Mouse (Mus musculus) fat pad, adult 2 months (tissue): ENCODE results near the gene Ppp1r13b.

Source experiments
- DNase-seq: peaks from one replicate; pipeline ENCODE4 v3.0.0-alpha.2; 2011; ENCODE audit warnings: low read depth, low spot score; ENCODE audit errors: extremely low read depth

The Ppp1r13b gene

GRCm38 (mm10) chr12:111887005-111887404 lies 20.9 kb downstream of the Ppp1r13b start:
- DNase-seq: no peak

DNA sequence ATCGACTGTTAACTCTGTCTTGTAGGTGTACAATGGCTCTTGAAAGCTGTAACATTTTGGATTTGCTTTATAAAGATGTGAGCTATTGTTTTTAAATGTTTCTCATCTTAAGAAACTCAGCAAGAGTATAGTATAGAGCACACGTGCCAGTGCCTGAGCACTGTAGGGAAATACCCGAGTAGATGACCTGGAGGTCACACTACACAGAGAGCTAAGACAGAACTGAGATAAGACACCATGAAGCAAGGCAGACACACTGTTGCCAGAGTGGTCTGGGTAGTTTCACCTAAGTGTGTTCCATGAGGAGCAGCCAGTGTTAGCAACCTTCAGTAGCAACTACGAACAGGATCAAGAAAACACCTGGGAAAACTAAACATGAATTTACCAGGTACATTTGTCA lies 25.1 kb downstream of the Ppp1r13b start:
- DNase-seq: no peak

DNA sequence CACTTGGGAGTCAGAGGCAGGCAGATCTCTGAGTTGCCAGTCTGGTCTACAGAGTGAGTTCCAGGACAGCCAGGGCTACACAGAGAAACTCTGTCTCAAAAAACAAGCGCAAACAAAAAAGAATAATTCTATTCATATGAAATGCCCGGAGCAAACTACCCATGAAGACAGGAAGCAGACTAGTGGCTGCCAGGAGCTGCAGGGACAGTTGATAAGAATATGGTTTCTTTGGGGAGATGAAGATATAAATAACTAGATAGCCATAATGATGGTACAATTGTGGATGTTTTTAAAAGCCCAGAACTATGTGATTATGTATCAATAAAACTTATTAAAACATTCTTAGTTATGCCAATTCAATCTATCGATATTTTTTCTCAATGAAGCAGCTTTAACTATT lies 25.9 kb downstream of the Ppp1r13b start:
- DNase-seq: no peak

- DNase-seq: no peak
Observed at GRCm38 (mm10) chr12:111878213-111878612, 29.7 kb downstream of the Ppp1r13b start.

DNA sequence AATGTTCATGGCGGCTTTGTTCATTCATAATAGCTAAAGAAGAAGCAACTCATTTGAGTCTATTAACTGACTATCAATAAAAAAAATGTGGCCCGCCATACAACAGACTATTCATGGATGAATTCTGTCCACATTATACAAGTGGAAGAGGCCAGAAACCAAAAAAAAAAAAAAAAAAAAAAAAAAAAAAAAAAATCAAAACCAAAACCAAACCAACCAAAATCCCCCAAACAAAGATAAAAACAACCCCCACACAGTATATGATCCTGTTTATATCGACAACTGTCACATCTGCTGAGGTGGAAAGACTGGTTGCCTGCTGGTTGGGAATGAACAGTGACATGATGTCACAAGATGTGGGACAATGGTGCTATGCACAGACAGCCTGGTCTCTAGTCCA lies 32.4 kb downstream of the Ppp1r13b start:
- DNase-seq: no peak

DNA sequence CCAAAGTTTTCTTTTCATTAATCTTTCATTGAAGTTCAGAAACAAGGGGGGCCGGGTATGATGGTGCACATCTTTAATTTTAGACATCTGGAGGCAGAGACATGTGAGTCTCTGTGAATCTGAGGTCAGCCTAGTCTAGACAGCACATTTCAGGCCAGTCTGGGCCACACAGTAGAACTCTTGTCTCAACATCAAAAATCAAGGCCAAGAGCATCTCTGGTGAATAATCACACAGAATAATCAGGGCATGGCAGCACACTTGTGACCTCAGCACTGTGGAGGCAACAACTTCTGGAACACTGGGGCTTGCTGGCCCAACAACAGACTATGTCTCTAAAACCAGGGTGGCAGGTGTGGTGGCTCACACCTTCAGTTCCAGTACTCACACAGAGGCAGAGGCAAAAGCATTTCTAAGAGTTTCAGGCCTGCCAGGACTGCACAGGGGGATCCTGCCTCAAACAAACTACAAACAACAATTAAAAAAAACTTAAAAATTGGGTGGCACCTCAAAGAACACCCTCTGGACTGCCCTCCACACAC lies 33.2 kb downstream of the Ppp1r13b start:
- DNase-seq: no peak

- DNase-seq: no peak
Observed at GRCm38 (mm10) chr12:111872079-111872478, 35.8 kb downstream of the Ppp1r13b start.

- no peak for DNase-seq
Observed at GRCm38 (mm10) chr12:111870811-111871210, 37.1 kb downstream of the Ppp1r13b start.

GRCm38 (mm10) chr12:111869806-111870205 lies 38.1 kb downstream of the Ppp1r13b start:
- DNase-seq: no peak

DNA sequence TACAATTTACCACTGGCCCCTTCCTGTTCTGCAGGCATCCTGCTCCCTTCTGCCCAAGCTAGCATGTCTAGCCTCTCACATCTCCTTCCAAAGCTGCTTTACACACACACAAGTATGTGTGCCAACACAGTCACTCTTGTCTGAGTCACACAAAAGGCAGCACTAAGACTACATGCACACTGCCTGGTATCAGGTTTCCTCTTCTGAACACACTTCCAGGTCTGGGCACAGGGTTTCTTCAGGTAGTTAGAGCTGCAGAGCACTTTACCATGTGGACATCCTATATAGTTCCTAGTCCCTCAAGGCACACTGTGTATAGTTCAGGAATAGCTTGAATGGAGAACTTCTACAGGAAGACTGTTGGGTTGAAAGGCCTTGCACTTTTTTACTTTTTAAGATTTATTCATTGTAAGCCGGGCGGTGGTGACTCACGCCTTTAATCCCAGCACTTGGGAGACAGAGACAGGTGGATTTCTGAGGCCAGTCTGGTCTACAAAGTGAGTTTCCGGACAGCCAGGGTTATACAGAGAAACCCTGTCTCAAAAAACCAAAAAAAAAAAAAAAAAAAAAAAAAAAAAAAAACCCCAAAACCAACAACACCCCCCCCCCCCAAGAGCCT lies 43.6 kb downstream of the Ppp1r13b start:
- no peak for DNase-seq

DNA sequence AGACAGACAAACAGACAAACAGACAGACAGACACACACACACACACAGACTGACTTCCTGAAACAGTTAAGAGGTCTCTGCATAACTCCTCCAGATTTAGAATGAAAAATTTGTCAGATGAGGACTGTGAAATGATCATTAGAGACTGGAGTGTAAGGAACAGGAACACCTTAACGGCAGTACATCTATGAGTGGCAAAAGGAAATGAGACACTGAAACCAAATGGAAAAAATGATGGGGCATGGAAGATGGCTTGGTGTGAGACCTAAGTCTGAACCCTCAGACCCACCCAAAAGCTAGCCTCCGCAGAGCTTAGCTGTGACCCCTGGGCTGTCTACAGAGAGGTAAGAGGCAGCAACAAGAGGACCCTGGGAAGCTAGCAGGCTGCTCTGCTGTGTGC lies 52.5 kb downstream of the Ppp1r13b start:
- DNase-seq: no peak

DNA sequence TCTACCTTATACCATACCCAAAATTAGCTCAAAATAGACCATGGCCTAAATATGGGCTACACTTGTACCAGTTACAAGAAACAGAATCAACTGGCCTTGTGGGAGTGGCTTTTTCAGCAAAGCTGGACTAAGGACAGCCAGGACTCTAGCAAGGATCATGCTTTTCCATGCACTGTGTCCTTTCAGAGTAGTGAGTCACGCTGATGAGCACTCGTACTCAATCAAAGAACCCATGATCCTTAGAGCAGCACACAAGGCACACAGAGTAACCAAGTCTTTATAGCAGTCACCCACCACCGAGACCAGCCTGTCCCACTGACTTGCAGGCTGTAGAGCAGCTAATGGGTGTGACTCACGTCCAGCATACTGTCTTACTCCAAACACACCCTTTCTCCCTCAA lies 54.4 kb downstream of the Ppp1r13b start:
- no peak for DNase-seq

GRCm38 (mm10) chr12:111853011-111853436 lies 54.9 kb downstream of the Ppp1r13b start:
- peak; percentile 63 for DNase-seq

GRCm38 (mm10) chr12:111851745-111852144 lies 56.2 kb downstream of the Ppp1r13b start:
- DNase-seq: no peak

DNA sequence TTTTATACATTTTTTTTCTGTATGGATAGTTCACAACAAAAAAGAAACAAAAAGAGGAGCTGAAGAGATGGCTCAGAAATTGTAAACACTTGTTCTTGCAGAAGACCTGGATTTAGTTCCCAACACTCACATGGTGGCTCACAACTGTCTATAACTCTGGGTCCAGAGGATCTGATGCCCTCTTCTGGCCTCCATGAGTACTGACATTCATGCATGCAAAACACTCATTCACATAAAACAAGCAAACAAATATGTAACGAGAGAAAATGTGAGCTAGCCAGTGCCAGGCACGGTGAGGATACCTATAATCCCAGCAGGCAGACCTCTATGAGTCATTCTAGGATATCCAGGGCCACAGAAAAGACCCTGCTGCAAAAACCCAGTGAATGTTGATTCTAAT lies 56.7 kb downstream of the Ppp1r13b start:
- no peak for DNase-seq

GRCm38 (mm10) chr12:111848300-111848798 lies 59.6 kb downstream of the Ppp1r13b start:
- no peak for DNase-seq

DNA sequence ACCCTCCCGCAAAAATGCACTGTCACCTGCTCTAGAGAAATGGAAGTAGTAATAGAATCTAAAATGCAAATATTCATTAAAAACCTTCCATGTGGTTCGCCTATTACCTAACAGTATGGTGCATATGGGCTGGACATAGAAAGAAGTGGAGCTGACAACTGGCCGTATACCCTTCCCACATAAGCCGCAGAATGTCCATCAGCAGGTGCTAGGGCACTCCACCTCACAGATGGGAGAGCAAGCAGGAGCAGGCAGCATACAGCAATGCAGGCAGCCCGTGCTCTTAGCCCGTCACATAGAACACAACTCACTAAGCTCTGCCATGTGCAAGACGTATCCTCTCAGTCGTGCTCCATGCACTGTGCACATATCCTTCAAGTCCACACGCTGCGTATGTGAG lies 61.1 kb downstream of the Ppp1r13b start:
- no peak for DNase-seq

- no peak for DNase-seq
Observed at GRCm38 (mm10) chr12:111845953-111846352, 62.0 kb downstream of the Ppp1r13b start.

DNA sequence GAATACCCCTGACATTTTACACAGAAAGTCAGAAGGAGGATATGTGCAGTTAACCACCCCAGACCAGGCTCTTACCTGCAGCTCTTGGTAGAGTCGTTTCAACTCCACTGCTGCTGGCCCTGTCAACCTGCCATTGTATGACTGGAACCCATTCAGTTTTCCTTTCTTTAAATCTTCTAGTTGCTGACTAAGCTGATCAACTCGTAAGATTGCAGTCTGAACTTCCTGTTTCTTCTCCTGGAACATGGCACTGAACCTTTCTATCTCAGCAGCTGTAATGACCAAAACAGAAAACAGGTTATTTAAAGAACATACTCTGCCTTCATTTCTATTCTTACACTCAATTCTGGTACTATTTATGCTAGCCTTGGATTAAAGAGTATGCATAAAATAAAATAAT lies 64.4 kb downstream of the Ppp1r13b start:
- no peak for DNase-seq

- no peak for DNase-seq
Observed at GRCm38 (mm10) chr12:111842565-111843433, 65.1 kb downstream of the Ppp1r13b start.

GRCm38 (mm10) chr12:111833457-111833856 lies 74.5 kb downstream of the Ppp1r13b start:
- DNase-seq: no peak

- DNase-seq: no peak
Observed at GRCm38 (mm10) chr12:111832643-111833042, 75.3 kb downstream of the Ppp1r13b start.
